Mouse (Mus musculus): ENCODE measurements around the gene Psmb2.

GRCm38 (mm10) chr4:126752024-126752607 is 74.7 kb downstream of the Psmb2 start:
- TF ChIP-seq POLR2A (IDR thresholded peaks at IDR 0.05; ENCODE audit: control insufficient read depth, extremely low read depth, insufficient read depth, low read length, poor library complexity) (no peak), CTCF (IDR thresholded peaks at IDR 0.05; ENCODE audit: borderline replicate concordance, control insufficient read depth, extremely low read depth, insufficient read depth, low read length, poor library complexity) (no peak)

Measured in thymus, adult 2 months (tissue).